Mouse (Mus musculus): ENCODE measurements at regions not wholly inside any gene's neighbourhood (a gene's known extent, or its start where the extent isn't known, plus 50 kb on each side); places are given as distances from the start of the nearest gene placed in this dataset.

DNA sequence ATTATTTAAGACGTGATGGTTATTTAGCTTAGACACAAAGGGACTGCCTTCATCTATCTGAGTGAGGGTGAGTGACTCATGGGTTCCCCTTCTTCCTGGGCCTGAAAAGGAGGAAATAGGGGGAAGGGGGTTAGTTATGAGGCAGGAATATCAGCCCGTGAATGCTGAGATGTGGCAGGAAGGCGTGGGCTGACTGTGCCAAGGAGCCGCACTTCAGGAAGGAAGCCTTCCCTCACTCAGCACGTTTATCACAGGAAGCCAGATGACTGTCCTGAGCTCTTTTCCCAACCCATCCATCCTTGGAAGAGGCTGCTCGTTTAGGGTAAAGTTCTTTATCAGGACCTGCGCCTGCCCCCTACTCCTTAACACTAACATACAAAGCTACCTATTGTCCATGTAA lies 403.5 kb downstream of the Plk2 start:
- DNase-seq, result no peak

- no peak for DNase-seq
These were observed 408.0 kb downstream of the Plk2 start for GRCm38 (mm10) chr13:110802841-110803240.

GRCm38 (mm10) chr13:110812401-110812800 lies 417.6 kb downstream of the Plk2 start:
- DNase-seq, result no peak

GRCm38 (mm10) chr13:110814066-110814465 lies 419.2 kb downstream of the Plk2 start:
- no peak for DNase-seq

- no peak for DNase-seq
These were observed 424.5 kb downstream of the Plk2 start for GRCm38 (mm10) chr13:110819301-110819862.

- no peak for DNase-seq
These were observed 429.9 kb upstream of the Actbl2 start for GRCm38 (mm10) chr13:110824878-110825277.

DNA sequence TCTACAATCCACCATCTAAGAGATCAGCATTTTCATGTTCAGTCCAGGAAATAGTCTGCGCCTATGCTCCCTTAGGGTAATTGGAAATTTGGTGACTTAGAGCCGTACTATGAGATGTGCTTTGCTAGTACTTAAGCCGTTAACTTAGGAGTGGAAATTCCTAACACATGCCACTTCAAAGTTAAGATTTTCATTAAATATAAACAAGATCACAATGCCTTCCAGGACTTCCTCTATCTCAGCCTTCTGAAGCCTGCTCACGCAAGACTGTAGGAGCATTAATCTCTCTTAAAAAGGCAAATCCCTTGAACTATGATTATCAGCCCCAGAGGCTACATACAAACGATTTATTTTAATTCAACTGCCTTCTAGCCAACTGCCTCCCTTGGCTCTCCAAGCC lies 422.4 kb upstream of the Actbl2 start:
- DNase-seq, result no peak

- DNase-seq, result no peak
These were observed 417.9 kb upstream of the Actbl2 start for GRCm38 (mm10) chr13:110836936-110837335.

DNA sequence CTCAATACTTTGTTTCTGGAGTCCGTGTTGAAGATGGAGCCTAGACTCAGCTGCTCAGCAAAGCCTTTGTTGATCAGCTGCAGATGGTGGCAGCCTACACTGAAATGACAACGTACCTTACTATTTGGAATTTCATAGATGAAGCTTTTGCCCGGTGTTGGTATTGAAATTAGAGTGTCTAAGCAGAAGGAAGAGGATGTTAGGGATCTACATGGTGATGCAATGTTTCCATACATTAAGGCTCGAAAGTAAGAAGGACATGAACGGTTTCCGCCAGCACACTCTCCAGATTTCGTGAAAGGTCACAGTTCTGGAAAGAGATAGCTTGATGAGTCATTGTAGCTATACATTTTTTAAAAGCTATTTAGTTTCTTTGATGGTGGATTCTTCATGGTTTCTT lies 412.9 kb upstream of the Actbl2 start:
- no peak for DNase-seq

DNA sequence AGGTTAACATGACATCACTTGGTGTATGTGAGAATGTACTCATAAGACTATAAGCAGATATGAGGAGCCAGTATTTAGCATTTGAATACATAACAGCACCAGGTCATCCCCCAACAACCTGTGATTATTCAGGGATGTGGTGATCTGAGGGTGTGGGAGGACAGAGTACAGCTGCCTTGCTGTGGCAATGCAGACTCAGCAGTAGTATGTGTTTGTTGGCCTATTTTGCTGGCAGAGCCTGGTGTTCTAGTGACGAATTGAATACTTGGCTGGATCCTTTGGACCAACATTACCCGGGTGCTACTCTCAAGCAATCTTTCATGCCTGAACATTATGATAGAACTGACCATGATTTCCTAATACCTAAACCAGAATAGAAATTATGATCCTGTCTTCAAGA lies 409.1 kb upstream of the Actbl2 start:
- DNase-seq, result no peak

- DNase-seq, result no peak
These were observed 401.7 kb upstream of the Actbl2 start for GRCm38 (mm10) chr13:110852996-110853727.

DNA sequence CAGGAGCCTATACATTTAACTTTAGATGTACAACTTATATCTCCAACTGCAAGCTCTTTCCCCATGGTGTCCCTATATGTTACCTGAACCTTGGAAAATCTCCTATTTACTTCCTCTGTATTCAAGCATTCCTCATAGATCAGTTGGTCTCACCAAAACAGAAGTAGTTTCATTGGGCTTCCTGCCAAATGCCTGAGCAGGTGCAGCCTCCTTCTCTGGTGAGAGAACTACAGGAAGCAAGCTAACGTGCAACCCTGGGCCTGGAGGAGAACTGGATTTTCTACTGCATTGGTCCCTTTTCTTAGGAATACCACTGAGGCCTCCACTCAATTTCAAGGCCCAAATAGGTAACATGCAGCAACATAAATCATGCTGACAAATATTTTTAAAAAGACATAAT lies 400.6 kb upstream of the Actbl2 start:
- DNase-seq, result no peak

DNA sequence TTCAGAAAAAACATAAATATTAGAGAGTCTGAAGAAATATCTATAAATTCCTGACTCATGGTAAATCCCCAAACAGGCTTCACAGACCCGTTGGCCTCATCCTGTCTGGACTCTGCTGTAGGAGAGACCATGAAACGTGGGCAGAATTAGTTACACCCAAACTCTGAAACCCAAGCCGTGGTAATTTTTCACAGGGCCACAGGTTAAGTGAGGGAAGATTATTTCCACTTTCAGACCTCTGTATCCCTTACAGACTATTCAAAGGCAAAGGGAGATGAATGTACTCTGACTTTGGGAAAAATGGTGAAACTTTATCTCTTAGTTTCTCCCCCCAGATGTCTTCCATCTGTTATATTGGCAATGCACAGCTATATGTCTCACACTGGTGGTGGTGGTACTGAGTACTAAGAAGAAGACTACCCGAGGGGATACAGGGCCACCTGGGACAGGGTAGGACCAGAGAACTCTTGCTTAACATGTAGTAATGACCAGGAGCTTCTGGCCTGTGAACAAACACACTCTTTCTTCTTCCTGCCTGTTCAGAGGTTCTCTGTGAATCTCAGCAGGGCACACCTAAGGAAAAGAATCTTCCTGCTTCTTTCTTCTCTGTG lies 388.8 kb upstream of the Actbl2 start:
- DNase-seq, result no peak

DNA sequence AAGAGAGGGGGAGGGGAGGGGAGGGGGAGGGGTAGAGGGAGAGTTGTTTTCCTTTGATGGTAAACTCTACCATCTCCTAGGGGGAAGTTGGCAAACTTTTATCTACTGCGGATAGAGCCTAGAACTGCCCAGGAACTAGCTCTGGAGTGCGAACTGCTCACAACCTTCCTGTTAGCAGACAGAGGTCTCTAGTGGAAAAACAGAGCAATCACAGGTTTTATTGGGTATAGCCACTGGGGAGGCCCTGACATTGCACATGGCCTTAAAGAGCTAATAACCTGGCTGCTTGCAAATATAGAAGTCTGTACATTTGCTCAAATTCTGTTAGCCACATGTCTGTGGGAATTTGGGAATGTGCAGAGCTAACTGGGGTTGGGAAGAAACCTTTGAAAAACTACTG lies 388.1 kb upstream of the Actbl2 start:
- DNase-seq, result no peak

- DNase-seq, result no peak
These were observed 383.6 kb upstream of the Actbl2 start for GRCm38 (mm10) chr13:110871125-110871775.

DNA sequence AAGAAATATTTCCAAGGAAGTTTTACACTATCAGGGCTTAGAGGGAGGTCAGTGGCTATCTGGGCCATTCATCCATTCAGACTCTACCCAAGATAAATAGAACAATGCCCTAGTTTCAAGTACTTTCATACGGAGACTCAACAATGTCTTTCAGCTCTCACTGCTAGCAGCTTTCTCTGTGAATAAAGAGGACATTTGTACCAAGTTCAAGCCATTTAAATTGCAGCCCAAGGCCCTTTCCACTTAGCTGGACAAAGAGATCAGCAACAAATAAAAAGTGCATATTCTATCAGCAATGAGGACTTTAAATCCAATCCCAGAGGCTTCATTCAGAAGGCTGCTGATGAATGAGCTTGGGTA lies 383.1 kb upstream of the Actbl2 start:
- no peak for DNase-seq

GRCm38 (mm10) chr13:110881573-110881972 lies 373.2 kb upstream of the Actbl2 start:
- no peak for DNase-seq

DNA sequence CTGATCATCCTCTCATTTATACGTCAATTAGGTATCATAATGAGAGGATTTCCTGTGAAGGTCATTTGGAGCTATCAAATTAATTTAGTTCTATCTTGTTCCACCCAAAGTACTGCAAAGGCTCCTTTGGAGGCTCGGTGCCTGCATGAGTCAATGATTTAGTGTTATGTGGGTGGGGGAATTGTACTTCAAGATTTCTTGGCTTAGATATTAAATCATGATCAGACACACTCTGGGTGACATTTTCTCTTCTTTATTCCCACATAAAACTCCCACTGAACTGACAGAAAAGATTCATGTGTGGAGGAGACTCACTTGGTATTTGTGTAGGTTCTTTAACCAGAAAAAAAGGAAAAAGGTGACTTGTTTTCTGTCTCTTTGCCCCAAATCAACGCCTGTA lies 372.6 kb upstream of the Actbl2 start:
- no peak for DNase-seq

- DNase-seq, result no peak
These were observed 372.1 kb upstream of the Actbl2 start for GRCm38 (mm10) chr13:110882661-110883172.

DNA sequence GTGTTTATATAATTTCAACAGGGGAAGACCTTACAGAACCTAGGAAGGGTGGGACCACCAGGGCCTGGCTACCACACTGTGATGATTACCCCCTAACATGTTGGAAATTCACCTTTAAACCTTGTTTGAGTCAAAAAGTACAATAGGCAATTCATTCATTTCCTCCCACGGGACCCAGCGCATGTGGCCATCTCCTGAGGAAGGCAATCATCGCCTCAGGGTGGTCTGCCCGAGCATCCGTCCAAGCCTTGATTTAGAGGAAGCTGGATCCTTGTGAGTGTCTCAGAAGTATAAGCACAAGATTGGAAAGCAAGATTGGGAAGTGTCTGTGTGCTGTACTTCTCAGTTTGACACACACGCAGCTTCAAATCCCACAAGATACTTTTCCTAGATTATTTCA lies 360.9 kb upstream of the Actbl2 start:
- no peak for DNase-seq

DNA sequence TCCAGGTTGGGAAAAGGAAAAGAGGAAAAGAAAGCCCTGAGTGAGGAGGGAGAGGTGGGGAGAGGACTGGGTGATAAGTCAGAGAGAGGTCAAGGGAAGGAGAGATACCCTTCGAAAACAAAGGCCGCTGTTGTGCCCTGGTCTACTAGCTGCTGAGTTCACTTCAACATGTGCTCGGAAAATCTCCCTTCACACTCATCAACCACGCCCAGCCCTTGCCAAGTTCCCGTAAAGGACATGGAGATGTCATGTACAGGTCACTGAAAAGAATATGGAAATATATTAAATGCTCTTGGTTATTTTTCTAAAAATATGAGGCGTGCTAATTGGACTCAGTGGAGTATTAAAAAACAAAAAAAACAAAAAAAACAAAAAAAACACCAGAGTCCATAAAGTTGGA lies 359.5 kb upstream of the Actbl2 start:
- DNase-seq, result no peak

DNA sequence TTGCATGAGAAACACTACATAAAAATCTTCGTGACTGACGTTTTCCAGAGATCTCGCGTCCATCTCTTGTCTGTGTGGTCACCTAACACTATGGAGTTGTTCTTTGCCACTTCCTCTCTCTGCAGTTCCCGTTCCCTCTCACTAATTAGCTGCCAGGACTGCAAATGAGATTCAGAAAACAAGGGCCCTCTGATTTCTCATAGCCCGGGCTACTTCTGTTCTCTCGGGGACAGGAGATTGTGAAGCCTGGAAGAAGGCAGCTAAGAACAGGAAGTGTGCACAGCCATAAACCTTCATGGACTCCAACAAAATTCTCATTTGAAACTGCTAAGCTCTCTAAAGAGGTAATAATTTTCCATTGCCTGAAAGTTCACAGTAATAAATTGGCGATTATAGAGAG lies 358.9 kb upstream of the Actbl2 start:
- no peak for DNase-seq

DNA sequence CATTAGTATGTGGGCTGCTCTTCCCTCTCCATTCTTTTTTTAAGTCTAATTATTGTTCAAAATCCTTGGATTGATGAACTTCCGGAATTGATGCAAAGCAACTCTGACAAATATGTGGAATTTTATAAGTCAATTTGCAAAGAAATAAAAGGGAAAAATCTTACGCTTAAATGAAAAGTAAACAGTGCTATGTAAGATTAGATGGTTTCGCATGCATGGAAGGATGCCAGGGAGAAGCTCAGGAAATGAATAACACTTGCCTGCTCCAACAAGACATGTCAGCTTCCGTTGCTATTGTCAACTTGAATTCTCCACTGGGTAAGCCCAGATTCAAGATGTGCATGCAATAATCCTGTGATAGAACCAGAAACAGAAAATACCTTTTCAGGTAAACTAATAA lies 357.2 kb upstream of the Actbl2 start:
- no peak for DNase-seq

Data from adrenal gland, adult 8-10 months (tissue).